Mouse (Mus musculus) heart, embryonic 12.5 days (tissue): ENCODE measurements around the gene Arhgap10. TPM values are rescaled to one million over a fixed set of nuclear protein-coding genes. Genes with fewer than 3 reads are reported as not detected.

Experiments
- ATAC-seq: fragments of 200-750 bp; cut with Nextera tagmentation; 2 replicates; pipeline ENCODE4 v1.8.0; 2017; ENCODE audit warnings: moderate TSS enrichment, moderate library complexity; ENCODE audit not compliant: insufficient number of reproducible peaks, low FRiP score
- H3K27ac ChIP-seq: fragments of 300-500 bp; sonication (generic); 2 replicates; pipeline ENCODE4 v1.5.1; 2016; ENCODE audit warnings: mild to moderate bottlenecking, moderate library complexity; ENCODE audit not compliant: poor library complexity, severe bottlenecking
- H3K27me3 ChIP-seq: fragments of 300-500 bp; sonication (generic); replicated peaks from 2 replicates; pipeline ENCODE4 v1.6.1; 2016; ENCODE audit warnings: mild to moderate bottlenecking, moderate library complexity
- H3K36me3 ChIP-seq: fragments of 300-500 bp; sonication (generic); 2 replicates; pipeline ENCODE4 v1.6.1; 2016; ENCODE audit warnings: mild to moderate bottlenecking, moderate library complexity
- H3K4me1 ChIP-seq: fragments of 300-500 bp; sonication (generic); replicated peaks from 2 replicates; pipeline ENCODE4 v1.6.1; 2016; ENCODE audit warnings: mild to moderate bottlenecking
- H3K4me2 ChIP-seq: fragments of 300-500 bp; sonication (generic); 2 replicates; pipeline ENCODE4 v1.6.1; 2016; ENCODE audit warnings: mild to moderate bottlenecking, moderate library complexity
- H3K4me3 ChIP-seq: fragments of 300-500 bp; sonication (generic); 2 replicates; pipeline ENCODE4 v1.5.1; 2016; ENCODE audit warnings: mild to moderate bottlenecking
- H3K9ac ChIP-seq: fragments of 300-500 bp; sonication (generic); 2 replicates; pipeline ENCODE4 v1.6.1; 2016; ENCODE audit warnings: mild to moderate bottlenecking, moderate library complexity
- H3K9me3 ChIP-seq: fragments of 300-500 bp; sonication (generic); replicated peaks from 2 replicates; pipeline ENCODE4 v1.6.1; 2016; ENCODE audit warnings: mild to moderate bottlenecking, moderate library complexity
- WGBS: fragments of 180-500 bp; shearing (Covaris S2); methylation state at CpG from one replicate; pipeline ENCODE4 v1.1.7; 2016; 5-methylcytosine and 5-hydroxymethylcytosine counted together
- polyA plus RNA-seq: library from polyadenylated mRNA; unstranded; fragments of >200 nt; fragmentation: Nextera tagmentation; extraction: Ambion mirVana; gene quantifications from 2 replicates; pipeline ENCODE4 v1.2.1, GENCODE M21; 2016

Gene Arhgap10
- polyA plus RNA-seq, 1 experiment from 2014 or later = 25.3 TPM

DNA sequence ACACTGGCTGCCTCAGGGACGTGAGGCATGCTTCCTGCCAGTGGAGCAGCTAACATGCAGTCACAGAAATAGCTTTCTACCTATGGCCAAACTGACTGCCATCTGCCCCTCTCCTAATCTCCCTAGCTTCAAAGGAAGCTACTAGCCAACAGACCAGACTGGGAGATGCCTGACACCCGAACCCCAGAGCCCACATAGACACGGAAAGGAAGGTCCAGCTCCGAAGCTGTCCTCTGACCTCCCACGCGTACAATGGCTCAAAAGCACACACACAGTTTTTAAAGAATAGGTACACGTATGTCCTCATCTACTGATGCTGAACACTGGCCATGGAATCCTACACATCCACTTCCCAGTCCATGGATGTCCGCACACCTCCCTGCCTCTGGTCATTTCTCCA is 2.0 kb downstream of the Arhgap10 start:
- WGBS = 61% methylated on average over 8 of the region's 8 CpGs

DNA sequence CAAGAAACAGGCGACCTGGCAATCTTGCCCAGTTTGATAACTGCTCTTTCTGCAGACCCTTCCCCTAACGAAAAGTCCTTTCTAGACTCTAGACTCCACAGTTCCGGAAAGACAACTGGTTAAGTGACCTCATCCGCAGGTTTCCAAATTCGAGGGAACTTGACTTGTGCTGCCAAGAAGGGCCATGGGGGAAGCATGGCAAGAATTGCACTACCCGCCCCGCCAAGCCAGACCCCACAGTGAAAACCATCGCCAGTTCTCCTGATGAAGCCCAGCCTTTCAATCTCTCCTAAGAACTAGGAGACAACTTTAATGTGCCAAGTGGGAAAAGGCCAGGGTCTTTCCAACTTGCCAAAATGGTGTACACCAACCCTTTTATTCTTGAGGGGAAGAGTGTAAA is 2.6 kb downstream of the Arhgap10 start:
- peaks cover 42% of the 10 kb centered on the region for H3K4me1 ChIP-seq
- ATAC-seq = no peak
- no peaks in the 10 kb centered on the region for H3K9me3 ChIP-seq
- H3K4me3 ChIP-seq = no peak overlapping the region
- H3K4me2 ChIP-seq = peak overlapping the region; percentile 87
- no peaks in the 10 kb centered on the region for H3K27me3 ChIP-seq
- no peak overlapping the region for H3K9ac ChIP-seq
- 89% methylated on average over 8 of the region's 8 CpGs for WGBS
- no peaks in the 10 kb centered on the region for H3K36me3 ChIP-seq
- no peak overlapping the region for H3K27ac ChIP-seq

More for the DNA sequence above, 2.0 kb downstream of the Arhgap10 start:
- no peak for ATAC-seq
- Histone ChIP-seq H3K4me1 (peaks cover 38% of the 10 kb centered on the region), H3K4me3 (peak overlapping the region; percentile 87; the same call in 1 of the 2 replicates), H3K27me3 (no peaks in the 10 kb centered on the region), H3K9me3 (no peaks in the 10 kb centered on the region), H3K36me3 (no peaks in the 10 kb centered on the region), H3K4me2 (peak overlapping the region; percentile 87), H3K27ac (no peak overlapping the region), H3K9ac (peak overlapping the region; percentile 53; the same call in 1 of the 2 replicates)

DNA sequence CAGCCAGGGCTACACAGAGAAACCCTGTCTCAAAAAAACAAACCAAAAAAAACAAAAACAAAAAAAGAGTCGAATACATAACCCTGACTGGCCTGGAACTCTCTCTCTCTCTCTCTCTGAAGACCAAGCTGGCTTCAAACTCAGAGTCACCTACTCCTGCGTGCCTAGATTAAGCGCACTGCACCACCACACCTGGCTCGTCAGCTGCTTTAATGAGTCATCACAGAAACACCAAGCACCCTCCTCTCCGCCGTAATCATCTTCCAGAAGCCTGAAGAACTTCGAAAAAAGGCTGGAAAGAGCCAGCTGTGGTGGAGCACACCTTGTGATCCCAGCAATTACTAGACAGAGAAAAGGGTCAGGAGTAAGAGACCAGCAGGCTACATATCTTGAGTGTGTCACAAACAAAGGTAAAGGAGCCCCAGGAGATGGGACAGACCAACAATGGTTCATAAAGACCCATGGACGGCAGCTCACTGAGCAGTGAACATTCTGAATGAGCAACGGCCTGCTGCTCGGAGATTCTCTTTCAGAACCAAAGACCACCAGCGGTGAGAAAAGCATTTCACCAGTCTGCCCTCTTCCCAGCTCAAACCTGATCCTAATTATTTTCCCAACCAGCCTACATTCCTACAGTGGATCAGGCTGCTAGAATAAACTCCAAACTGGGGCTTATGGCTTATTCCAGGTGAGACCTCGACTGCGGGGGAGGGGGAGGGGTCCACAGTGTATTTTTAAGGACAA is 5.8 kb downstream of the Arhgap10 start:
- no peak overlapping the region for H3K9ac ChIP-seq
- H3K4me2 ChIP-seq = no peak overlapping the region
- no peaks in the 10 kb centered on the region for H3K9me3 ChIP-seq
- no peaks in the 10 kb centered on the region for H3K27me3 ChIP-seq
- WGBS = 74% methylated on average over 13 of the region's 13 CpGs
- peaks cover 31% of the 10 kb centered on the region for H3K4me1 ChIP-seq
- H3K27ac ChIP-seq = no peak overlapping the region
- no peaks in the 10 kb centered on the region for H3K36me3 ChIP-seq
- ATAC-seq = no peak
- H3K4me3 ChIP-seq = no peak overlapping the region

DNA sequence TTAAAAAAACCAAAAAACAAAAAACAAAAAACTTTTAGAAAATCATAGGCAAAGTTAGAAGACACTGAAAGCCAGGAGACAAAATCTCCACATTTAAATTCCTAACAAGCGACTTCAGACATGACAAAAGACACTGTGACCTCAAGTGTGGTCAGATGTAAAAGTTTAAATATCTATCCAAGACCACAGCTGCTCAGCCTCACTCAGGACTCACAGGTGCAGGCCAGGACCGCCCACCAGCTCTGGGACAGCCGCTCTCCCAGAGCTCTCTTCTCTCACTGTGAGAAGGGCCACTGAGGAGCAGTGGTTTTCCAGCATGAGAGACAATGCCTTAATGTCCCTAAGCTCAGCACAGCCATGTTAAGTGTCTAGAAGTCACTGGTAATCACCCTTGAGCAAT is 7.3 kb downstream of the Arhgap10 start:
- H3K27me3 ChIP-seq = no peaks in the 10 kb centered on the region
- WGBS = 84% methylated on average over 3 of the region's 3 CpGs
- no peak overlapping the region for H3K4me3 ChIP-seq
- H3K36me3 ChIP-seq = no peaks in the 10 kb centered on the region
- no peak overlapping the region for H3K9ac ChIP-seq
- ATAC-seq = no peak
- peaks cover 16% of the 10 kb centered on the region for H3K4me1 ChIP-seq
- no peaks in the 10 kb centered on the region for H3K9me3 ChIP-seq
- H3K27ac ChIP-seq = no peak overlapping the region
- H3K4me2 ChIP-seq = no peak overlapping the region

DNA sequence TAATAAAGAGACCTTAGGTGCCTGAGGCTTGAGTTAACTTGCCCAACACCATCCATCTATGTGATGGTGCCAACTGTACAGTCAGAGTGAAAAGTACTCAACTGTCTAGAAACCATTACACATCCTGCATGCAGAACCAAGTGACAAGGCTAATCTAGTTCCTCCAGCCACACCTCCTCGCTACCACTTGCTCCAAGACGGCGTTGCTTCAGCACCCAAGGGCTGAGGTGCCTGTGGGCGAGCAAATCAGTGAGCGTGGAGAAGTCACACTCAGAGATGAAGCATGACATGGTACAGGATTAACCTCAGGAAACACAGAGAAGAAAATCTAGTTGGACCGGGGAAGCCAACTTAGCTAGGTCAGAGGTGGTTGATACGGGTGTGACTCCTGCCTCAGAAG is 8.7 kb downstream of the Arhgap10 start:
- no peak overlapping the region for H3K27ac ChIP-seq
- no peaks in the 10 kb centered on the region for H3K36me3 ChIP-seq
- H3K9ac ChIP-seq = no peak overlapping the region
- WGBS = 80% methylated on average over 7 of the region's 7 CpGs
- peaks cover 9% of the 10 kb centered on the region for H3K4me1 ChIP-seq
- no peak overlapping the region for H3K4me2 ChIP-seq
- no peak for ATAC-seq
- H3K9me3 ChIP-seq = no peaks in the 10 kb centered on the region
- H3K27me3 ChIP-seq = no peaks in the 10 kb centered on the region
- no peak overlapping the region for H3K4me3 ChIP-seq

DNA sequence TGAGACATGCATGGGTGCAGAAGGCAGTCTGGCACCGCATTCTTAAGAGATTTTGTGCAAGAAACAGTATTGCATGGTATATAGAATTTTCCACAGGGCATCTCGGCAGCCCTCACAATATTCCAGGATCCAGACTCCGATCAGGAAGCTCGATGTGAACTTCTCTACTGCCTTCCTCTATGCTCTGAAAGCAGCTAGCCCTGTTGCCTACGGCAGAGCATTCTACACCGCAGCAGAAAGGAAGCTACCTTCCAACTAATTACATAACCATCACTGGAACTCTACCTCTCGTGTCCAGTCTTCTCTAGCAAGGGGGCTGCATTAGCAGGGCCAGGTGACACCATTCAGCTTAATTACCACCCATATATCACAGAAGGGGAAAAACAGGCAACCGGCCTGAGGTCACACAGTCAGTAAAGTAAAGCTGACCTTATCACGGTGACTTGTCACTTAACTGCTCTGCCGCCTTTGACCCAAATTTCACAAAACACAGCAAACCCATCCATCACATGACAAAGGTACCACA is 10.2 kb downstream of the Arhgap10 start:
- no peak overlapping the region for H3K4me3 ChIP-seq
- H3K36me3 ChIP-seq = no peaks in the 10 kb centered on the region
- no peak for ATAC-seq
- no peak overlapping the region for H3K9ac ChIP-seq
- 76% methylated on average over 10 of the region's 10 CpGs for WGBS
- no peak overlapping the region for H3K27ac ChIP-seq
- no peak overlapping the region for H3K4me2 ChIP-seq
- H3K4me1 ChIP-seq = peaks cover 8% of the 10 kb centered on the region
- no peaks in the 10 kb centered on the region for H3K27me3 ChIP-seq
- no peaks in the 10 kb centered on the region for H3K9me3 ChIP-seq

DNA sequence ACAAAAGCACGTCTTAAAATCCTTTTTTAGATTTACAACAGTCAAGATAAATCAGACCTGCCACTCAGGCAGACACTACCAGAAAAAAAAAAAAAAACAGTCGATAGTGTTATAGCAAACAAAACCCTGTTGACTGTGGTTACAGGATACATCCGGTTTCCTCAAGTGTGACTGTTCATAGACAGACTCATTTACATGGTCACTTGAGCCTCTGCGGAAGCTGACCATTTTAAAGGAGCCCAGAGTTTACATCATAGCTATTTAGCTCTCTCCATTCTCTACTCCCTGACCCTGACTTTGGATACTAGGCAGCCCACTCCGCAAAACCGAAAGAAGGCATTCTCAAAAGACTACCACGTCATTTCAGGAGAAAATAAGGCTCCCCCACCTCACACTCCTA is 11.2 kb downstream of the Arhgap10 start:
- no peaks in the 10 kb centered on the region for H3K9me3 ChIP-seq
- H3K36me3 ChIP-seq = no peaks in the 10 kb centered on the region
- no peaks in the 10 kb centered on the region for H3K27me3 ChIP-seq
- H3K27ac ChIP-seq = no peak overlapping the region
- 79% methylated on average over 7 of the region's 7 CpGs for WGBS
- peaks cover 8% of the 10 kb centered on the region for H3K4me1 ChIP-seq
- ATAC-seq = no peak
- no peak overlapping the region for H3K4me2 ChIP-seq
- no peak overlapping the region for H3K4me3 ChIP-seq
- no peak overlapping the region for H3K9ac ChIP-seq

DNA sequence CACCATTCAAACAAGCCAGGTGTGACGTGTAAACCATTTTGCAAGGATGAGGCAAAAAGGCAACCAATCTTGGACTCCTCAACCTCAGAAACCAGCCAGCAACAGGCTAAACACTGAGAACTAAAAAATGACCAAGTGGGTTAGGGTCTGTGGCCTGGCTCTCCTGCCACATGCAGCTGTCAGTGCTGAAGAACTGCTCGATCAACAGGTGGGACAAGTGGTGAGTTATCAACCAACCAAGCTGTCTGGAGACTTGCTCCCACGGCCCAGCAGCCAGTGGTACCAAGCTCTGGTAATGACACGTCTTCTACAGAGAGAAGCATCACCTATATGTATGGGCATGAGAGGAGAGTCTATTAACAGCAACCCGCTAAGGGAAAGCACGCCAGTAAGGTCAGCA is 15.2 kb downstream of the Arhgap10 start:
- no peak overlapping the region for H3K4me3 ChIP-seq
- H3K27me3 ChIP-seq = no peaks in the 10 kb centered on the region
- H3K27ac ChIP-seq = no peak overlapping the region
- no peak overlapping the region for H3K4me2 ChIP-seq
- H3K9me3 ChIP-seq = no peaks in the 10 kb centered on the region
- H3K9ac ChIP-seq = no peak overlapping the region
- H3K4me1 ChIP-seq = peaks cover 14% of the 10 kb centered on the region; the same call in 1 of the 2 replicates
- H3K36me3 ChIP-seq = no peaks in the 10 kb centered on the region
- 82% methylated on average over 6 of the region's 6 CpGs for WGBS
- no peak for ATAC-seq

DNA sequence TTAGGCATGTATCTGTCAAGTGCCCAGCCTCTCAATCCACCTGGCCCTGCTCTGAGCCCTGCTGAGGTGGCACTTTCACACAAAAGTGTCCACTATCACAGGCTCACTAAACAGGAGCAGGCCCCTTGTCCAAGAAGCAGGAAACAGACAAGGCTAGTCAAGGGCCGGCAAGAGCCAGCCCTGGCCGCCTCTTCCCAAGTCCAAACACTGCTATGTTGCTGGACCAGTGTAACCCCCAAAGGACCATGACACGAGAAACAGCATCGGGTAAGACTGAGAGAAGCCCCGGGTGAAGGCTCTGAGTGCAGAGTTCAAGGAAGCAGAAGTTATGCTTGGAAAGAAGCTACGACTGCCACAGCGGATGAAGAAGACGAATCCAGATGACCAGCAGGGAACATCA is 16.6 kb downstream of the Arhgap10 start:
- Histone ChIP-seq H3K27me3 (no peaks in the 10 kb centered on the region), H3K4me1 (peaks cover 22% of the 10 kb centered on the region), H3K9me3 (no peaks in the 10 kb centered on the region), H3K4me2 (no peak overlapping the region), H3K27ac (no peak overlapping the region), H3K4me3 (no peak overlapping the region), H3K9ac (no peak overlapping the region), H3K36me3 (no peaks in the 10 kb centered on the region)
- no peak for ATAC-seq
- 81% methylated on average over 8 of the region's 8 CpGs for WGBS

DNA sequence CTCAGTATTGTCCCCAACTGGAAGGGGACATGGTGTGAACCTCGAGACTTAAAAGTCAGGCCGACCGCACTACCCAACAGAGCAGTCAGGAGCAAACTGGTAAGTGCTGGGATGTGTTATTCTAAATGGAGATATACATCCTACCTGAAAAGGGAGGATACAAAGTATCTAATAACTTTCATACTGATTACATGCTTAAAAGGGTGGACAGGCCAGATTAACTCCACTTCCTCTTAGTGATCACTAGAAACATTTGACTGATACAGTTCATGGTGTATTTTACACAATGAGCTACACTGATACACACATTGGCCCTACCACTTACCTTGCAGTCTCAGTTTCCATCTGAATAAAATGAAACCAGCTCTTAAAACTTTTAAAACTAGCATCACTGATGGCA is 17.5 kb downstream of the Arhgap10 start:
- ATAC-seq = no peak
- Histone ChIP-seq H3K4me2 (no peak overlapping the region), H3K9ac (no peak overlapping the region), H3K9me3 (no peaks in the 10 kb centered on the region), H3K27me3 (no peaks in the 10 kb centered on the region), H3K4me1 (peaks cover 25% of the 10 kb centered on the region), H3K36me3 (no peaks in the 10 kb centered on the region), H3K27ac (no peak overlapping the region), H3K4me3 (no peak overlapping the region)
- 90% methylated on average over 3 of the region's 3 CpGs for WGBS

DNA sequence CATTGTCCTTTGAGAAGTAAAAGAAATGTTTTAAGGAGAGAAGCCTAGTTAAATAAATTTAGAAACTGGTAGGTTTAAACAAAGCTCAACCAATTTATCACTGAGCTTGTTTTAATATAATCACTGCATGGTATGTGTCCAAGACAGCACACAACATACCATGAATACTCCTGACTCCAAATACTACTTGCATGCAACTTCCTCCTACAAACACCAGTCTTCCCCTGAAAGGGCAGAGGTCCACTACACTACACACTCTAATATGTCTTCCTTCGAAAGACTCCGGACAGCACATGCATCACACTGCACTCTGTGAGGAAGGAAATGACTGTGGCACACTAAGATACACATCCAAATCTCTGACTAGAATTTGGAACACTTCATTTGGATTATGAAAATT is 20.3 kb downstream of the Arhgap10 start:
- WGBS = 61% methylated on average over 2 of the region's 2 CpGs
- no peak overlapping the region for H3K4me2 ChIP-seq
- no peaks in the 10 kb centered on the region for H3K36me3 ChIP-seq
- H3K9me3 ChIP-seq = no peaks in the 10 kb centered on the region
- no peak overlapping the region for H3K4me3 ChIP-seq
- no peak for ATAC-seq
- H3K4me1 ChIP-seq = peaks cover 33% of the 10 kb centered on the region
- H3K9ac ChIP-seq = no peak overlapping the region
- H3K27ac ChIP-seq = no peak overlapping the region
- no peaks in the 10 kb centered on the region for H3K27me3 ChIP-seq

DNA sequence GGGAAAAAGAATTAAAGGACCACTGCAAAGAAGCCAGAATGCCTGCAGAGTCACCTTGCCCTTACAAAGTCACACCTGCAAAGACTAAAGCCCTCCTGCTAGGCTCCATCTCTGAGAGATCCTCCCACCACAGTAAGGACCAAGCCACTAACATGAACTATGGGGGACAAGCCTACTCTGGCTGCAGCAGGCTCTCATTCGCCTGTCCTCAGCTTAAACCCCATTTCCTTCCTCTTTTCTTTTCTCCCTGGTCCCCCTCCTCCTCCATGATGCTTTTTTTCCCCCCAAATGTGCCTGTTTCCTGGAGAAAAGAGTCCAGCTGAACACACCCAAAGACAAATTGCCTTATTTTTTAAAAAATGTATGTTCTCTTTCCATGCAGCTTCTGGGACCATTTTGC is 21.5 kb downstream of the Arhgap10 start:
- H3K27me3 ChIP-seq = no peaks in the 10 kb centered on the region
- H3K9me3 ChIP-seq = no peaks in the 10 kb centered on the region
- 80% methylated on average over 1 of the region's 1 CpGs for WGBS
- no peak for ATAC-seq
- no peak overlapping the region for H3K4me3 ChIP-seq
- H3K36me3 ChIP-seq = no peaks in the 10 kb centered on the region
- H3K9ac ChIP-seq = no peak overlapping the region
- H3K27ac ChIP-seq = no peak overlapping the region
- H3K4me1 ChIP-seq = peaks cover 44% of the 10 kb centered on the region
- H3K4me2 ChIP-seq = no peak overlapping the region
